Mouse (Mus musculus) thymus, adult 18-20 months (tissue): ENCODE data around the gene Grcc10.

ENCODE experiments used
- DNase-seq, 2 experiments: peaks; one replicate each; pipeline ENCODE4 v3.0.0; 2022; ENCODE audit warnings: mixed read lengths in 2 of 2

Gene Grcc10

DNA sequence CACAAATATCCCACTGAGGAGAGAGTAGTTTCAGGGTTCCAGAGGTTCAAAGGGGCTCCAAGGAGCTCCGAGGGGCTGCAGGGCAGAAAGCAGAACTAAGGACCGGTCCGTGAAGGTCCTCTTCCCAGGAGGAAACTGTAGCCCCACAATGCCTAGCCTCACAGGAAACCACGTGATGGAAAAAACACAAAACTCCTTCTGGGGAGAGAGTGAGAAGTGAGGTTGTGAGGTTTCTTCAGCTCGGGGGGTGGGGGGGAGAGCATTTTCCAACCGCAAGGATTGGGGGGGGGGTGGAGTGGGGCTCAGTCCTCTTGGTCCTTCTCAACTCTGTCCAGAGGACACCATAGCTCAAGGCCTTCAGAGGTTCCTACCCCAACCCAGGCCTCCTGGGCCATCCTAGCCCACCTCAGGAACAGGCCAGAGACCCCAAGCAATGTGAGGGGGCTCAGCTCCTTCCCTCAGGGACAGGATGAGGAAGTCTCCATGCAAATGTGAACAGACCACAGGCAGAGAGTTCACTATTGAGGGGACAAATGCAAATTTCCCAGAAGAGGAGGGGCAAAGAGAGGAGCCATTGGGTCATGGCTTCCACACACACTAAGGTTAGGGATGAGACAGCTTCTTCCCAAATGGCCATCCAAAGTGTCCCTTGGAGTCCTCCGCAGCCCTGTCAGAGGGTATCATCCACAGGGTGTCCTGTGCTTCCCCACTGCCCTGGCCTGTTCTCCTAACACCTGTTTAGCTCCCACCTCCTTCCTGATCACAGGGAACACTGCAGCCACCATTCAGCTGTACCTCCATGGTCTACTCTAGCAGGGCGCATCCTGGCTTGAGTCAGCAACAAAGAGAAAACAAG, 11.1 kb downstream of the Grcc10 start:
- DNase-seq, result peak in 1 of 2 experiments; percentile 70

- no peak for DNase-seq
These were observed 12.6 kb downstream of the Grcc10 start for GRCm38 (mm10) chr6:124728621-124729020.

- DNase-seq, result no peak
These were observed 16.7 kb downstream of the Grcc10 start for GRCm38 (mm10) chr6:124724472-124724871.

GRCm38 (mm10) chr6:124723541-124723940, 17.6 kb downstream of the Grcc10 start:
- DNase-seq, result no peak

DNA sequence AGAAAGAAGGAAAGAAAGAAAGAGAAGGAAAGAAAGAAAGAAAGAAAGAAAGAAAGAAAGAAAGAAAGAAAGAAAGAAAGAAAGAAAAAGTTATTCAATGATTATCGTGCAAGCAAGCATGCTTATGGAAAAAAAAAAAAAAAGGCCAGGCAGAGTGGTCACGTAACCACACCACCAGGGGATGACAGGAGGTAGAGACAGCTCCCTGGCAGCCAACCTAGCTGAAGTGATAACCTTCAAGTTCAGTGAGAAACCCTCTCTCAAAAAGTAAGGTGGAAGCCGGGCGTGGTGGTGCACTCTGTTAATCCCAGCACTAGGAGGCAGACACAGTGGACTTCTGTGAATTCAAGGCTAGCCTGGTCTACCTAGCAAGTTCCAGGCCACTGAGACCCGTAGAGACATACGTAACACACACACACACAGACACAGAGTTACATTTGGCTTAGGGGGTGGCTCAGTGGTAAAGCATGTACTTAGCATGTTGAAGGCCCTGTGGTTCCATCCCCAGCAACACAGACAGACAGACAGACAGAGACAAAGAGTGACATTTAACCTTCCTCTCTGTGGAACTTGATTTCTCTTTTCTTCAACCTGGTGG, 18.2 kb downstream of the Grcc10 start:
- DNase-seq, result no peak

DNA sequence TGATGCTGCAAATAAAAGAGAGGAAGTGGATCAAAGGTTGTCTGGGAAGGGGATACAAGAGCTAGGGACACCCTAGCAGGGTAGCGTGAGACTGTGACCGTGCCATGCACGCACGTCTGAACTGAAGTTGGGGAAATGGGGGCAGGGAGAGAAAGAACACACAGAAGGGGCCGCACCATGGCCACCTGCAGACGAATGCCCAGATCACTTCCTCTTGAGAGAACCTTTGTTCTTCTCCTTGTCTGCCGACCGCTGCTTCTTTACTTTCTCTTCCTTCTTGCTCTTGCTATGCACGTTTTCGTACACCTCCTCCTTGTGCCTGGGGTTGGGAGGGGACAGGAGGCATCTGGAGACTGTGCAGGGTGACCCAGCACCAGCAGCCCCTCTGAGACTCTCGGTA, 20.3 kb downstream of the Grcc10 start:
- peak in 1 of 2 experiments; percentile 59 for DNase-seq

DNA sequence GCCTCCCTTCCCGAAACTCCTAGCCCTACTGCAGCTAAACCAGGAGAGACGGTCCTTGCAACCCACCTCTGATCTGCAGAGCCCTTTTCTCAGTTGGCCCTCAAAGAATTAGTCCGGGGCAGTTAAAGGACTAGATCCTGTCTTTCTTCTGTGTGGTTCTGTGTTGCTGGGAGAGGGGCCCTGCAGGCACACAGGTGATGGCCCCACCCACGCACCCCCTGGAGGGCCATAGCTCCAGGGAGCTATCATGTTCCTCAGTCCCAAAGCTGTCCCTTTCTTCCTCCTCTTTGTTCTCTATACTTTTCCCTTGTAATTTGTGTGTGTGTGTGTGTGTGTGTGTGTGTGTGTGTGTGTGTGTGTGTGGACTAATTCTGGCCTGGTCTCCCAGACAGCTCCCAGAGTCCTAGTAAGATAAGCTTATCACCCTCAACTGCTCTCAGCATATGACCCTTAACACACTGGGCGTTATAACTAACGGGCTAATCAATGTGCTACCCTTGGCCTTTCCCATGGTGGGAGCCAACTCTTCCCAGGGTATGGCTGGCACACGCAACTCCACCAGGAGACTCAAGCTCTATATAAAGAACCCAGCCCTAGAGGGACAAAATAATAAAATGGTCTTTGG, 21.7 kb downstream of the Grcc10 start:
- no peak for DNase-seq

GRCm38 (mm10) chr6:124718703-124719102, 22.5 kb downstream of the Grcc10 start:
- DNase-seq, result no peak

GRCm38 (mm10) chr6:124717968-124718367, 23.2 kb downstream of the Grcc10 start:
- DNase-seq, result no peak

GRCm38 (mm10) chr6:124716864-124717490, 24.2 kb downstream of the Grcc10 start:
- no peak for DNase-seq

DNA sequence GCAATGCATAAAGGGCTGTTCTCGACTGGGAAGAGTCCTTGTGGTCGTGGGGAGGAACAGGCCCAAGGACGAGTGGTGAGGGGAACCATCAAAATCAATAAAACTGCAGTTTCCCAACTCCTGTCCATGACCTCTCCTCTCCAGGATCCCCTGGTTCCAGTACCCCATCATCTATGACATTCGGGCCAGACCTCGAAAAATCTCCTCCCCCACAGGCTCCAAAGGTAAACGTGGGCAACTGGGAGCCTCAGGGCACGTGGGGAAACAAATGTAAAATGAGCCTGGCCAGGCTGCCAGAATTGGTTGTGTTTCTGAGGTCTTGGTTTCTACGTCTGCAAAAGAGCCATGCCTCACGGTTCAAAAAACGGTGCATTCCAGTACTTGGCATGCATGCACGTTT, 28.3 kb downstream of the Grcc10 start:
- no peak for DNase-seq

- DNase-seq, result peak; percentile 93 to 96
These were observed 29.1 kb downstream of the Grcc10 start, which contains the start of the genes Emg1 and Phb2 for GRCm38 (mm10) chr6:124711824-124712782. Gene Emg1 (minus strand): TSS chr6:124712178. Gene Phb2 (plus strand): TSS chr6:124712336.

GRCm38 (mm10) chr6:124708289-124708889, 32.8 kb downstream of the Grcc10 start:
- no peak for DNase-seq

DNA sequence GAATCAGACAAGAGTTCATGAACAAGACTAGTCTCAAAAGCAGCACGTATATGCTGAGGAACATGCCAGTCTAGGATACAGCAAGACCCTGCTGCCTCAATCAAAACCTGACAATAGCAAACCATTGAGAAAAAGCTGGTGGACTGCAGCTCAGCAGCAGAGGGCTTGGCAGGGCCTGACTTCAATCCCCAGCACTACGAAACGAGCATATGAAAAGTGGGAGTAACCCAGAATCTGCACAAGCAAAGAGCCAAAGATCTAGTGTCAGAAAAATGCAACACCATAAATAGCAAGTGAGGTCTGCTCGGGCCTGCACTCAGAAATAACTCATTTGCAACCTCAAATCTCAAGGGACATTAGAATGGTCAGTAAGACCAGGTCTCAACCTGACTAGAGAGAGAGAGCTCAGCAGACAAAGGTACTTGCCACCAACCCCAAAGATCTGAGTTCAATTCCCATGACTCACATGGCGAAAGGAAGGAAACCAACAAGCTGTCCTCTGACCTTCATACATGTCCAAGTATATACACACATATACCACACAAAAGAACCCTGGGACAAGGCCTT, 35.0 kb downstream of the Grcc10 start:
- DNase-seq, result no peak

DNA sequence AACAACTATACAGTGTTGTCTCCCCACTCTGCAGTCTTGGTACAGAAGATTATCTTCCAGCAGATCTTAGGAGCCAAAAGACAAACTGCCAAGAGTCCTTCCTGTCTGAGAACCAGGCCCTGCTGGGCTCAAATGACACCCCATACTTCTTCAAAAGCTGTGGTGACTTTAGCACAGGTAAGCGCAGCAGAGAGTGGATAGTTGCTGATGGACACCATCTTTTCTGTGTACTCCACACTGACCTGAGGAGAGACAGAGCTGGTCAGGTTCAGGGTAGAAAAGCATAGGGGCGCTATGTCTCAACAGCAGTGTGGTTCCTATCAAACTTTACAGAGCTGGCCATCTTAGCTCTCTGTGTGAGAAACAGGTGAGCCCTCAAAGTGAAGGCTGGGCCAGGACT, 36.8 kb downstream of the Grcc10 start:
- no peak for DNase-seq

DNA sequence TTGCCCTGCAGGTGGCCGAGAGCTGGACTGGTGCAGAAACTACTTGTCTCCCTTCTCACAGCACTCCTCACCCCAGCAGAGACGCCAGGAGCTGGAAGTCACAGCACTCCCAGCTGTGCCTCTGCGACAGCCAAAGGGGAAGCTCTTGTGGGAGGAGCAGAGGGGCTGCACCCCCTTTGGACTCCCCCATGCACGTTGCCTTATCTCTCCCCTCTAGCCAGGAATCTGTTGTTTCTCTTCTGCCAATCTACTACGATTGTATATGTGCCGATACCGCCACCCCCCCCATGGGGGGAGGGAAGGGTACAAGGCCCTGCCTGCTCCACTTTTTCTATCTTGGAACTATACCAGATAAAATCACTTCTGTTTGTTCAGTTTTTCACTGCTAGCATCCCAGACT, 37.4 kb downstream of the Grcc10 start:
- no peak for DNase-seq

DNA sequence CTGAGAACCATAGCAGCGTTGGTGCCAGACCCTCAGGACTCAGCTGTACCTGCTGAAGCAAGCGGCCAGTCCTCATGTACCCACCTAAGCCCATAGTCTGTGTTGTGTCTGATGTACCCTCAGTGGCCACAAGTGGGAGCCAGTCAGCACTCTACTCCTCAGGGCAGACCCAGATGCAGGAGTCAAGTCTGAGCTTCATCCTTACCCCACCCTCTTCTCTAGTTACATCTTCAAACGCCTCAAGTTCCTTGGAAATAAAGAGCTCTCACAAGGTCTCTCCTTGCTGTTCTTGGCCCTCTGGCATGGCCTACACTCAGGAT, 38.4 kb downstream of the Grcc10 start:
- peak; percentile 66 to 70 for DNase-seq

GRCm38 (mm10) chr6:124702102-124702783, 38.9 kb downstream of the Grcc10 start:
- DNase-seq, result no peak

GRCm38 (mm10) chr6:124701338-124701737, 39.8 kb downstream of the Grcc10 start:
- no peak for DNase-seq

DNA sequence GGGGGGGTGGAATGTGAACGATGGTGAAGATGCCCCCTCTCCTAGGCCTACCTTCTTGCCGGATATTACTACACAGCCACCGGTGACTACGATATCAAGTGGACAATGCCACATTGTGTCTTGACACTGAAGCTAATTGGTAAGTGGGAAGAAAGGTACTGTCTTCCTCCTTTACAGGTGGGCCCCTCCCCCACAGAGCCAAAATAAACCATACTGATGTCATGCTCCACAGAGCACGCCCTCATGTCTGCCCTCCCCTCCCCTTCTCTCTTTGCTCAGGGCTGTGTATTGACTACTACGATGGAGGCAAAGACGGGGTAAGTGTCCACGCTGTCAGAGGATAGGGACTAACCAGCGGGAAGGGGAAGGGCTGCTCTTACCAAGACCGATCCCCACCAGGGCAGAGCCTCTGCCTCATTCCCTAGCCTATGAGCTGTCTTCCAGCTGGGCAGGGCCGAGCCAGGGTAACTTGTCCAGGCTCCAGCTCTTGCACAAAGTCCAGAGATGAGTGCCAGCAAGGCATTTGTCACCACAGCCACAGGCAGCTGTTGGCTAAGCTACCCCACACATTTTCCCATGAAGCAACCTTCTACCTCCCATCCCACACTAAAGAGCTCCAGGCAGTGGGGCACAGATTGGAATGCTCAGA, 41.1 kb downstream of the Grcc10 start:
- DNase-seq, result no peak
